Mouse (Mus musculus) left cerebral cortex, postnatal 10 days (tissue): ENCODE results near the gene Arhgap31. TPM values are rescaled to one million over a fixed set of nuclear protein-coding genes. Genes with fewer than 3 reads are reported as not detected.

ENCODE experiments used
- DNase-seq, 2 experiments: peaks; one replicate each; pipeline ENCODE4 v3.0.0; 2021 to 2022; ENCODE audit warnings: low spot score in 2 of 2, mixed read lengths in 1 of 2; ENCODE audit errors: extremely low spot score in 1 of 2
- intact Hi-C: fragments of 180-260 bp; cut with DNase I; formaldehyde crosslinking; loops from one replicate; pipeline ENCODE4 v1.15.1; 2025
- total RNA-seq, 2 experiments: library from RNA; stranded (reverse); gene quantifications; 2 replicates each; pipeline ENCODE4 v1.2.3; 2021

Arhgap31 gene
- total RNA-seq, 2 experiments from 2014 or later = 17.7 to 18.9 TPM

DNA sequence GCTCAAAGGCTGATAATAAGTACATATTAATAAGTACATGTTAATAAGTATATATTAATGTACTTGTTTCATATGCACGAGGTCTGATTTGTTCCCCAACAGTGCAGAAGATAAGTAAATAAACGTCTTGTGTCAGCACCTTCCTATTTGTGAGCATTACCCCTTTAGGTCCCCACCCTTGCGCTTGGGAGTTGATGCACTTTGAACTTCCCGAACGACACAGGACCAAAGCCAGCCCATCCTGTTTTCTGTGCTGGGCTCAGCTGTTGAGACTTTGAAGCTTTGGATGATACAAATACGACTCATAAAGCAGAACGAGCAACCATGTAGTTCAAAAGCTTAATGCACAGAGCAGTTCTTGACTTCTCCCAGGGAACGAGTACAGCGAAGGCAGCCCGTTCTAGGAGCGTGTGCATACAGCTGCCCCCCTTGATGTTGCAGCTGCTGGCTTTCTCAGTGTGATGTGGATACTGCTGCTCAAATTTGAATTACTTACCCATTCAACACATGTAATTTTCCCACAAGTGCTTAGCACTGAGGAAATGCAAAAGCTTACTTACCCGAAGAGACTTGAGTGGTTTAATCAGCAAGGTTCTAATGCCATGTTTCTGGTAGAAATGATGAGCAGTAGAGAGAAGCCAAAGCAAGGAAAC lies 120.9 kb downstream of the Arhgap31 start:
- intact Hi-C loops = no loop called here
- DNase-seq = peak; percentile 9 to 54

DNA sequence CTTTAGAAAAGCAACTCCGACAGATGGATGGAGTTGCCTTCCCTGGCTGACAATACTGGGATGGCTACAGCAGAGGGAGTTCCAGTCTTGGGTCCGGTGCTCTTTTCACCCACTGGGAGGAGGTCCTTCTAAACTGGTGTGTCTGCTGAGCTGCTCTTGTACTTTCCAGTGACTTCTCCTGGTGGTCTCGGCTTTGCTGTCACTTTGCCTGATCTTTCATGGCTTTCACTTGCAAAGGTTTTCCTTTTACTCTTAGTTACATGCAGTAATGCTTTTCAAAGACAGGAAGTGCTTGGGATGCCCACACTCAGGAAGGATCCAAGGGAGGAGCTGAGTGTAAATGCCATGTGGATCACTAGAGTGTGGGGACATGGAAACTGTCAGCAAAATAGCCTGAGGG lies 121.6 kb downstream of the Arhgap31 start:
- intact Hi-C loops = no loop called here
- no peak for DNase-seq

DNA sequence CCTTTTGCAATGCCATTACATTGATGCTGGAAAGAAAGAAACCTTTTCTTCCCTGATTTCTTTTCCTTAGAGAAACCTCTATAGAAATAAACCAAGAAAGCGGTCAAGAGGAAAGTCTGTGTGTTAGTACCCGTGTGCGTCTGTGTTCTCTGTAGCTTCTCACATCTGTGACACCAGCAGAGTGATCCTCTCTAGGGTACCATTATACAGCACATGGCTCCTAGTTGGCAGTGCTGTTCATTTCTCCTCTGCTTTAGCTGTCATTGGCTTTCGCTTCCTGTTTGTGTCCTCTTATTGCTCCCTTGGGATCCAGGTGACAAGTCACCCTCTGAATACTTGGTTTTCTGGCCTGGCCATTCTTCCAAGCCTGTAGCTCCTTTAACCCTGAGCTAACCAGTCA lies 125.5 kb downstream of the Arhgap31 start:
- no peak for DNase-seq
- intact Hi-C loops = no loop called here

DNA sequence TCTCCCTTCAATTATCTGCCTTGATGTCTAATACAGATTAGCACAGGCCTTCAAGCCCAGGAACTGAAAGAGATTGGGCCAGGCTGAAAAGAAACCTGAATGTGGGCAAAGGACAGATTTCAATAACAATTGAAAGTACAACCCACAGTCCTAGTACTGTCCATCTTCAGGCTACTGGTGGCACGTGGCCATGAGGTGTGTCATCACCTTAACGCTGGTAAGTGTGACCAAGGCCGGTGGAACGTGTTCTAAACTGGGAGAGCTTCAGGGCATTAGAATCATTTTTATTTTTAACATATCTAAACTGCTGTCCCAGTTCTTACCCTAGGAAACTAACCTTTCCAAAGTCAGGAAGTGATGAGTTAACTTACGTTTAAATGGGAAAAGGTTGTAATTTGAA lies 125.9 kb downstream of the Arhgap31 start:
- intact Hi-C loops = no loop called here
- no peak for DNase-seq

DNA sequence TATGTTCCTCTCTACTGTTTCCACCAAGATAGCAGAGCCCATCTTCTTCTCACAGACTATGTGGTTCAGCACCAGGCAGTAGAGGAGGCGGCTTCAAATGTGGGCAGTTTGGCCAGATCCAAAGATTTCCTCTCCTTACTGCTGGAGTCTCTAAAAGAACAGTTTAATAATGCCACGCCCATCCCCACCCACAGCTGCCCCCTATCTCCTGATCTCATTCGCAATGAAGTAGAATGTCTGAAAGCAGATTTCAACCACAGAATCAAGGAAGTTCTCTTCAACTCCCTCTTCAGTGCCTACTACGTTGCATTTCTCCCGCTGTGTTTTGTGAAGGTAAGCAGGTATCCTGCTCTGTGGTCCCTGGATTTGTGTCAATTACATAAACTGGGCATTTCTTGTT lies 127.9 kb downstream of the Arhgap31 start:
- DNase-seq = no peak
- intact Hi-C loops = no loop called here

DNA sequence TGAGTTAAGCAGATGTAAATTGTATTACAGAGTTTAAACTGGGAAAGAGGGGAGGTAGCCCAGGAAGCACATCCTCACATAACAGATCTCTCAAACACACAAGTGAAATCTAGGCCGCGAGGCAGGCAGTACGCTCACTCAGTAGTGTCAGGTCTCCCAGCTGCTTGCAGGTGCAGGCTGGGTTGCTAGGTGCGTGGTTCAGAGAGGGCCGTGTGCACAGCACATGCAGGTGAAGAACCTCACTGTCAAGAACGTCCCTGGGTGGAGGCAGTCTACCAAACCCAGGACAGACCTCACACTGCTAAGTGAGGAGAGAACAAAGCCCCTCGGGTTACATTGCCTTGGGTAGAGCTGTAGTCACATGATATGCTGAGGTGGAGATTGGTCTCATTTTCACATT lies 128.3 kb downstream of the Arhgap31 start:
- intact Hi-C loops = no loop called here
- no peak for DNase-seq

DNA sequence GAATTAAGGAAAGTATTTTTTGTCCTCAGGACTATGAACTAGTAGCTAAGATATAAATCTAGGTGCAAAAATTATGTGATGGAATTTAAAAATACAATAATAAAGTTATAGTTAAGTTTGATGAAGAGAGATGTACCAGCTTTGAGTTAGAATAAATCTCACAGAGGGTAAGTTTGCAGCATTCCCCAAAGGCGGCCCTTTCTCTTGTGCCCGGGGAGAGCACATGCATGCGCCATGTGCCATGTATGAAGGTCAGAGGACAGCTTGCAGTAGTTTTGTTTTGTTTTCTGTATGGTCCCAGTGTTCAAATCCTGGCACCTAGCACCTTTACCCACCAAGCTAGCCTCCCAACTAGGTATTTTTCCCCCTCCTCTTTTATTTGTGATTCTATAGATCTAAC lies 141.6 kb downstream of the Arhgap31 start:
- intact Hi-C loops = no loop called here
- DNase-seq = no peak

DNA sequence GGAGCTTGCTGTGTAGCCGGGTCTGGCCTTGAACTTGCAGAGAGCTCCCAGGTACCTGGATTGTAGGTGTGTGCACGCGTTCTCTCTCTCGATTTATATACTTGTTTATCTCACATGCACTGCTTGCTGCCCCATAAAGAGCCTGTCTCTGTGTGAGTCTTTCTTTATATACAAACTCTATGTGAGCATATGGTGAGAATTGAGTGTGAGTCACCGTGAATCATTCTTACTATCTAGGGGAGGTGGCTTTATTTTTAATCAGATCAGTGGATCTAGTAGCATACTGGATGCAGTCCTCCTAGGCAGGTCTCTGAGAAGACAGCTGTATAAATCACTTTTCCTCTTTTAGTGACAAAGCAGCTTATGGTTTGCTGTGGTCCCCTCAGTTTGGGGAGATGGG lies 144.9 kb downstream of the Arhgap31 start:
- no peak for DNase-seq

DNA sequence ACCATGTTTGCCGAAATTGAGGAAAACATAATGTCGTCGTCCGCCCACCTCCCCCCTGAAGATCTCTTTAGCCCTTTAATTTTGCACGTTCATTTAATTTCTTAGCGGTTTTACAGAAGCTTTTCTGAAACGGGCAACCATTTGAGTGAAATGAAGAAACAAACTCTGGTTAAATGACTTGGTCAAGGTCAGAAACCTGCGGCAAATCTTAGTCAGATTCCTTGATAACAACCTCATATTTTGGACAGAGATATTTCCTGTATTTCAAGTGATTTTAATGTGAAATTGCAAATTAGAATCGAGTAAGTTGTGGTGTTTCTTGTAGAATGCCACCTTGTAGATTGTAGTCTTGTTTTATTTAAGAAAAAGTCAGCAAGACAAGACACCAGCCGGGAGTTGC lies 149.6 kb downstream of the Arhgap31 start:
- DNase-seq = no peak
- intact Hi-C loops = no loop called here

More for the DNA sequence above, 144.9 kb downstream of the Arhgap31 start:
- intact Hi-C loops = no loop called here

DNA sequence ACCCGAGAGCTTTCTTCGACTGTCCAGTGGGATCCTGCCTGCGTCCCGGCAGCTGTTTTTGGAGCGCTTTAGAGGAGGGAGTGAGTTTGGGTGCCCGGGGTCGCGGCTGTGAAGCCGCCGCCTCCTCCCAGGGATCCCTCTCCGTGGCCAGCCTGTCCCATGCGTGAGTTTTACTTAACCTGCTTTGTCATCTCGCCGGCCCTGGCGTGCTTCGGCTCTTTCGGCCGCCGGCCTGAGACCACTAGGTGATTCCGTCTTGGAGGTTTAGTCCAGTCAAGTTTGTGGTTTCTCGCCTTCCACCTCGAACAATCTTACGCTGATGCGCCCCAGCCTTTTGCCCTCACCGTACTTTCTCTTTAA lies 150.1 kb downstream of the Arhgap31 start:
- DNase-seq = no peak
- intact Hi-C loops = no loop called here

DNA sequence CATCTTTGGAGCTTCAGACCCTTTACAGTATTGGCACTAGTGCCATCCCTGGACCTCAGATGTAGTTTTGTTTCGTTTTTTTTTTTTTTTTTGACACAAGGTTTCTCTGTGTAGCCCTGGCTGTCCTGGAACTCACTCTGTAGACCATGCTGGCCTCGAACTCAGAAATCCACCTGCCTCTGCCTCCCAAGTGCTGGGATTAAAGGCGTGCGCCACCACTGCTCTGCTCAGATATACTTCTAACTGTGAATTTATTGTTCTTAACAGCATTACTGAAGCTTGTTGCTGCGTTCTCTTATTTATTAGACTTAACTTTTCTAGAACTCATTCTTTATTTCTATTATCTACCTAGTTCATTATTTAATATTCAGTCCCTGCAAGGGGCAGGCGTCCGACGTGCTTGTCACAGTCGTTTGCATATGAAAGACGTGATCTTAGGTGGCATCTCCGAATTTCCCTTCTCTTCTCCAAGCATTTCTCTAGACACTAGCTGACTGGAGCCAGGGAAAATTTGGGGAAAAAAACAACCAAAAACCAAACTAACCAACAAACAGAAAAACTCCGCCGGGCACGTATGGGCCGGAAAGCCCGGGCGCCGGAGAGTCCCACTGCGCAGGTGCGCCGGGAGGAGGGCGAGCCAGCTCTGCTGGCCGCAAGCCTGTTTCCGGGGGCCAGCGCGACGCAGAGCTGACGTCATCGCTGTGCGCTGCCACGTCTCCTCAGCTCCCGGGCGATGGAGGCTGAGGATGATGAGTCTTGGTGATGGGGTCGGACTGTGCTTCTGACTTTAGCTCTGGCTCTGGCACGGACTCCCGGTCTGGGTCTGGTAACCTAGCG lies 150.7 kb downstream of the Arhgap31 start:
- intact Hi-C loops = no loop called here
- DNase-seq = peak; percentile 94 to 97

DNA sequence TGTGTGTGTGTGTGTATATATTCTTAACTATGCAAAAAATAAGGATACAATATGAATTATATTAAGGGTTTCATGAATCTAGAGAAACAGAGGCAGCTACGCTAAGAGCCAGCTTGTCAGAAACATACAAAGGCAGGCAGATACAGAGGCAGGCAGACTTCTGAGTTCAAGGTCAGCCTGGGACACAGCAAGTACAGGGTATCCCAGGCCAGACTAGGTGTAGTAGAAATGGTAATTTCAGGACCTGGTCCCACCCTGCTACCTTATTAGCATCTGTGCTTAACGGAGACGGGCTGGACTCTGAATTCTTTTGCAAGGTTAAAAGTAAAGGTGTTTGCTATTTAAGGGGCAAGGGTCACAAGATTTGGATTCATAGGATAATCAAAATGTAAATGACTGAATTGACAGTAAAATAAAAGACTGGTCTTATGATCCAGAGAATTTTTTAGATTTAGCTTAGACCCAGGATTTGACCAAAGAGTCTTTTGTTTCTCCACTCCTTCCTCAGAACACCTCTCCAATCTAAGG lies 154.8 kb downstream of the Arhgap31 start, which contains the start of gene Tmem39a:
Tmem39a (plus strand) TSS at position 478 of the 528 bp plus-strand sequence.
- intact Hi-C loops = loop anchor here (10.0 kb wide), 1 partner anchor 497 kb away; no protein-coding TSS in a partner anchor
- DNase-seq = no peak

DNA sequence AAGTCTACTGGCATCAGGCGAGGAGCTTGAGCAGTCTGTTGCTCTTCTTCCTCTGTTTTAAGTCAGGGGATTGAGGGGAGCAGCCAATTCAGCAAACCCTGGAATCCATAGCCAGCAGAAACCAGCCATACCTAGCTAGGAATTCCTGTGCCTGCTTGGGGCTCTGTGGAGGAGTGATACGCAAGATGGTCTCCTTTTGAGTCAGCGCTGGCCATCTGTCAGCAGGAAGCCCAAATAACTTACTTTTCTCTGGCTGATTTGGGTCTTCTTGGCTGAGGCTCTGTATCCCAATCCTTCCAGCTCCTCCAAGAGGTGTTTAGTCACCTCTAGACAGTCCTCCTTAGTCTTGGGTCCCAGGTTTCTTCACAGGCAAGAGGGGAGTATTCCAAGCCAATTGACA lies 157.1 kb downstream of the Arhgap31 start:
- no peak for DNase-seq

DNA sequence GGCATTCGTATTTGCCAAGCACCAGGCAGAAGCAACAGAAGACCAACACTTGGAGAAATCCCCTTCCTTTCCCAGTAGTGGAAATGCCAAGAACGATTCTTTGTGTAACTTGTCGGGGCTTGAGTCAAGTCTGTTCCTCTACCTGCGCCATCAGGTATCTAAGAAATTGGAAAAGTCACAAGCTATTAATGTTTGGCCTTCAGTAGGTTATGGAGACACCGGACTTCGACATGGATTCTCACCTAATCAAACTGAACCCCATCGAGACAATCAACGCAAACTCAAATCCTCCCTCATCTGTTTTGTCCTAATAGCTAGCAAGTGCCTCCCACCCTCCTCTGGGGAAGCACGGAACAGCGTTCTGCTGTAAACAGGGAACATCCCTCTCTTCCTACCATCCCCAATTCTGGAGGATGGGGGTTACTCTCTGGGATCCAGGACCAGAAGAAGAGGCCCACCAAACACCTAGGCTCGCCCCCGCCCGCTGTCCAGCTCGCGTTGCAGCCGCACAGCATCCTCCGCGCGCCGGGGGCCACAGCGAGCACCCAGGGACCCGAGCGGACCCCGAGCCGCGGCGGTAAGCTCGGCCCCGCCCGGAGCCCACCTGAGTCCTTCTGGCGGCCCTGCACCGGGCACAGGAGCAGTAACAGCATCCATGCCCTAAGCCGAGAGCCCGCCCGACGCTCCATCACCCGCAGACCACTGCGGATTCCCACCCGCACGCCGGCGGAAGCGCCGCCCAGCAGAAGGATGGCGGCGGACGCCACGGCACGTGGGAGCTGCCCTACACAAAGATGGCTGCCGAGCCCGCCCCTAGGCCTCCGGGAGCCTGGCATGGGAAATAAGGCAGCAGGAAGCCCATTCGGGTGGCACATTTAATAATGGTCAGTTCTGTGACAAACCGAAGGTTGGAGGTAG lies 163.3 kb downstream of the Arhgap31 start, which contains the start of gene Poglut1:
Poglut1 (minus strand) TSS at position 780 of the 918 bp plus-strand sequence.
- intact Hi-C loops = loop anchor here (10.0 kb wide), 1 partner anchor 505 kb away; no protein-coding TSS in a partner anchor
- peak; percentile 74 to 91 for DNase-seq

More for the DNA sequence above, 157.1 kb downstream of the Arhgap31 start:
- intact Hi-C loops = loop anchor here (10.0 kb wide), 1 partner anchor 499 kb away; no protein-coding TSS in a partner anchor

Other genes starting within 250 kb of the Arhgap31 start
- gene Timmdc1, start 190.6 kb downstream of the Arhgap31 start, total RNA-seq = 10 to 100 TPM; 28.5 to 28.8 TPM
- gene Poglut1, start 163.0 kb downstream of the Arhgap31 start, total RNA-seq = 10 to 100 TPM; 34.2 to 36.7 TPM
- 10 to 100 TPM; 19.5 to 22.9 TPM for gene Tmem39a, start 154.6 kb downstream of the Arhgap31 start, total RNA-seq
- 10 to 100 TPM; 19.2 to 22.1 TPM for gene B4galt4, start 29.0 kb upstream of the Arhgap31 start, total RNA-seq
- gene Upk1b, start 87.1 kb upstream of the Arhgap31 start, total RNA-seq = under 1 TPM; 0.93 to 0.99 TPM
- not detected for gene 4930435E12Rik, start 115.5 kb upstream of the Arhgap31 start, total RNA-seq
- gene Igsf11, start 179.4 kb upstream of the Arhgap31 start, total RNA-seq = 10 to 100 TPM; 23.6 to 28.1 TPM